Mouse (Mus musculus): Measurements from ENCODE around the gene Olfr641. TPM values are rescaled to one million over a fixed set of nuclear protein-coding genes. Genes with fewer than 3 reads are reported as not detected.

Gene Olfr641
- polyA plus RNA-seq, 1 experiment = not detected

DNA sequence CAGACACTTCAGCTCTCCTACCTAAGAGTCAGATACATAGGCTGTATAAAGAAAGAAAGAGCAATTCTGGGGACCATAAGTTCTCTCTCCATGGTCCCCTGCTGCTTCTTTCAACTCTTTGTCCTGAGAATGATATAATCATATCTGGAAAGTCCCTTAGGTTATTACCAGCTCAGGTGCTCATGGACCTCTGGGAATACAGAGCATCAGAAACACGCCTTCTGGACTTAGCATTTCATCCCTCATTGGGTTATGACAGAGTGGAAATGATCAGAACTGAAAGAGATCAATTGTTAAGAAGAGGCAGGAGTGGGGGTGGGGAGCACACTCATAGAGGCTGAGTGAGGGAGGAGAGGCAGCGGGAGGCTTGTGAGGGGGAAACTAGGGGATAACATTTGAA lies 36.5 kb downstream of the Olfr641 start, which contains the start of gene Olfr644:
TSS of gene Olfr644 (minus strand) at position 101 of the 400 bp plus-strand sequence.
- Histone ChIP-seq H3K36me3 (ENCODE audit: control insufficient read depth, insufficient read depth) (no peaks in the 10 kb centered on the region), H3K27me3 (ENCODE audit: control insufficient read depth, insufficient read depth, insufficient read length) (no peaks in the 10 kb centered on the region), H3K4me2 (ENCODE audit: low read depth) (no peak within 1 kb of the TSS), H3ac (ENCODE audit: control insufficient read depth, insufficient read length) (no peak within 1 kb of the TSS), H3K79me2 (ENCODE audit: control insufficient read depth, insufficient read depth) (no peaks in the 10 kb centered on the region), H3K4me3 (no peak within 1 kb of the TSS)
- no peak for TF ChIP-seq POLR2AphosphoS2 (IDR thresholded peaks at IDR 0.05; ENCODE audit: insufficient read length, low read depth)

DNA sequence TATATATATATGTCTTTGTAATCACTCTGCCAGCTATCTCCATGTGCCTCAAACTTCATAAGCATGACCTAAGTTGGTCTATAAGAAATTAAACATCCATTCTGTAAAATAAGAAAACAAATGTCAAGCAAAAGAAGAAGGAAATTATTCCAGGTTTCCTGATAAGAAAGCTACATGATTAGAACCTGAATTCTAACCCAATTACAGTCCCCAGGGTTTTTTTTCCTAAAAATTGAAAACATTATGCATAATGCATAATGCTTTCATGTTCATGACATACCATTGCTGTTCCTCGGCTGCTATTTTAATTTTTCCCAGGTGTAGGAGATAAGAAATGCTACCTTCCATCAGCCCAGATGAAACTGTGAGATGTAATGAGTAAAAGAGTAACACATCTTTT lies 50.1 kb downstream of the Olfr641 start, which contains the start of gene Olfr645:
TSS of gene Olfr645 (minus strand) at position 101 of the 400 bp plus-strand sequence.
- no peak within 1 kb of the TSS for H3K4me2 ChIP-seq (ENCODE audit: low read depth)
- H3K36me3 ChIP-seq (ENCODE audit: control insufficient read depth, insufficient read depth) = no peaks in the 10 kb centered on the region
- H3K27me3 ChIP-seq (ENCODE audit: control insufficient read depth, insufficient read depth, insufficient read length) = no peaks in the 10 kb centered on the region
- no peak within 1 kb of the TSS for H3ac ChIP-seq (ENCODE audit: control insufficient read depth, insufficient read length)
- H3K79me2 ChIP-seq (ENCODE audit: control insufficient read depth, insufficient read depth) = no peaks in the 10 kb centered on the region
- TF ChIP-seq TCF3 (IDR thresholded peaks at IDR 0.05; ENCODE audit: insufficient read length, low read depth) (no peak), POLR2AphosphoS2 (IDR thresholded peaks at IDR 0.05; ENCODE audit: insufficient read length, low read depth) (no peak)
- H3K4me3 ChIP-seq = no peak within 1 kb of the TSS

Other genes starting within 250 kb of the Olfr641 start
- not detected for gene Olfr67, start 243.6 kb upstream of the Olfr641 start, polyA plus RNA-seq (2012; fragmentation: generic; extraction: Trizol)
- not detected for gene Hbb-bt, start 221.4 kb upstream of the Olfr641 start, polyA plus RNA-seq (2012; fragmentation: generic; extraction: Trizol)
- not detected for gene Hbb-bs, start 207.3 kb upstream of the Olfr641 start, polyA plus RNA-seq (2012; fragmentation: generic; extraction: Trizol)
- gene Hbb-bh2, start 194.9 kb upstream of the Olfr641 start, polyA plus RNA-seq (2012; fragmentation: generic; extraction: Trizol) = not detected
- gene Hbb-bh1, start 192.3 kb upstream of the Olfr641 start, polyA plus RNA-seq (2012; fragmentation: generic; extraction: Trizol) = not detected
- not detected for gene Hbb-y, start 182.2 kb upstream of the Olfr641 start, polyA plus RNA-seq (2012; fragmentation: generic; extraction: Trizol)
- gene Olfr66, start 149.2 kb upstream of the Olfr641 start, polyA plus RNA-seq (2012; fragmentation: generic; extraction: Trizol) = not detected
- not detected for gene Olfr64, start 141.0 kb upstream of the Olfr641 start, polyA plus RNA-seq (2012; fragmentation: generic; extraction: Trizol)
- not detected for gene Olfr65, start 132.0 kb upstream of the Olfr641 start, polyA plus RNA-seq (2012; fragmentation: generic; extraction: Trizol)
- not detected for gene Olfr631, start 106.6 kb upstream of the Olfr641 start, polyA plus RNA-seq (2012; fragmentation: generic; extraction: Trizol)
- not detected for gene Olfr632, start 101.1 kb upstream of the Olfr641 start, polyA plus RNA-seq (2012; fragmentation: generic; extraction: Trizol)
- gene Olfr633, start 91.0 kb upstream of the Olfr641 start, polyA plus RNA-seq (2012; fragmentation: generic; extraction: Trizol) = not detected
- gene Olfr635, start 64.3 kb upstream of the Olfr641 start, polyA plus RNA-seq (2012; fragmentation: generic; extraction: Trizol) = not detected
- gene Olfr638, start 36.7 kb upstream of the Olfr641 start, polyA plus RNA-seq (2012; fragmentation: generic; extraction: Trizol) = not detected
- not detected for gene Olfr639, start 18.1 kb upstream of the Olfr641 start, polyA plus RNA-seq (2012; fragmentation: generic; extraction: Trizol)
- not detected for gene Olfr640, start 9.9 kb upstream of the Olfr641 start, polyA plus RNA-seq (2012; fragmentation: generic; extraction: Trizol)
- gene Olfr642, start 17.2 kb downstream of the Olfr641 start, polyA plus RNA-seq (2012; fragmentation: generic; extraction: Trizol) = not detected
- gene 4930516K23Rik, start 26.0 kb downstream of the Olfr641 start, polyA plus RNA-seq (2012; fragmentation: generic; extraction: Trizol) = not detected
- not detected for gene Olfr644, start 36.4 kb downstream of the Olfr641 start, polyA plus RNA-seq (2012; fragmentation: generic; extraction: Trizol)
- gene Olfr645, start 50.0 kb downstream of the Olfr641 start, polyA plus RNA-seq (2012; fragmentation: generic; extraction: Trizol) = not detected
- gene Olfr646, start 69.4 kb downstream of the Olfr641 start, polyA plus RNA-seq (2012; fragmentation: generic; extraction: Trizol) = not detected
- not detected for gene Ubqln5, start 94.4 kb downstream of the Olfr641 start, polyA plus RNA-seq (2012; fragmentation: generic; extraction: Trizol)
- gene Olfr643, start 102.0 kb downstream of the Olfr641 start, polyA plus RNA-seq (2012; fragmentation: generic; extraction: Trizol) = not detected
- not detected for gene Ubqln3, start 107.8 kb downstream of the Olfr641 start, polyA plus RNA-seq (2012; fragmentation: generic; extraction: Trizol)
- not detected for gene Ubqlnl, start 115.1 kb downstream of the Olfr641 start, polyA plus RNA-seq (2012; fragmentation: generic; extraction: Trizol)
- gene Olfm5, start 129.4 kb downstream of the Olfr641 start, polyA plus RNA-seq (2012; fragmentation: generic; extraction: Trizol) = not detected
- gene Olfr648, start 147.9 kb downstream of the Olfr641 start, polyA plus RNA-seq (2012; fragmentation: generic; extraction: Trizol) = not detected
- gene Olfr649, start 160.5 kb downstream of the Olfr641 start, polyA plus RNA-seq (2012; fragmentation: generic; extraction: Trizol) = not detected
- not detected for gene Trim6, start 183.3 kb downstream of the Olfr641 start, polyA plus RNA-seq (2012; fragmentation: generic; extraction: Trizol)
- 0.02 TPM for gene Trim34a, start 209.0 kb downstream of the Olfr641 start, polyA plus RNA-seq (2012; fragmentation: generic; extraction: Trizol)

Data from myocyte (in vitro differentiated cells).